Mouse (Mus musculus) lung, embryonic 14.5 days (tissue): ENCODE measurements at regions not wholly inside any gene's neighbourhood (a gene's known extent, or its start where the extent isn't known, plus 50 kb on each side); places are given as distances from the start of the nearest gene placed in this dataset.
A peak's percentile ranks its signal among the peaks of the same experiment; 100 is the strongest.

Experiments
- ATAC-seq: fragments of 200-750 bp; cut with Nextera tagmentation; 2 replicates; pipeline ENCODE4 v1.8.0; 2017; ENCODE audit warnings: mild to moderate bottlenecking, moderate TSS enrichment, moderate library complexity; ENCODE audit not compliant: insufficient read depth
- DNase-seq: peaks from one replicate; pipeline ENCODE4 v3.0.0-alpha.2; 2015
- H3K27ac ChIP-seq: fragments of 300-500 bp; sonication (generic); 2 replicates; pipeline ENCODE4 v1.5.1; 2014; ENCODE audit warnings: low read depth, mild to moderate bottlenecking, moderate library complexity
- H3K27me3 ChIP-seq: fragments of 300-500 bp; sonication (generic); 2 replicates; pipeline ENCODE4 v1.6.1; 2014; ENCODE audit warnings: low read length, control low read depth; ENCODE audit not compliant: insufficient read depth
- H3K36me3 ChIP-seq: fragments of 300-500 bp; sonication (generic); 2 replicates; pipeline ENCODE4 v1.6.1; 2014; ENCODE audit warnings: control low read depth; ENCODE audit not compliant: insufficient read depth
- H3K4me1 ChIP-seq: fragments of 300-500 bp; sonication (generic); 2 replicates; pipeline ENCODE4 v1.6.1; 2014; ENCODE audit warnings: antibody characterized with exemption, control low read depth; ENCODE audit not compliant: insufficient read depth
- H3K4me2 ChIP-seq: fragments of 300-500 bp; sonication (generic); 2 replicates; pipeline ENCODE4 v1.6.1; 2014; ENCODE audit warnings: mild to moderate bottlenecking
- H3K4me3 ChIP-seq: fragments of 300-500 bp; sonication (generic); 2 replicates; pipeline ENCODE4 v1.5.1; 2014; ENCODE audit warnings: low read depth, low read length
- H3K9ac ChIP-seq: fragments of 300-500 bp; sonication (generic); 2 replicates; pipeline ENCODE4 v1.6.1; 2014
- H3K9me3 ChIP-seq: fragments of 300-500 bp; sonication (generic); 2 replicates; pipeline ENCODE4 v1.6.1; 2016; ENCODE audit warnings: low read depth, low read length, control low read depth
- CTCF ChIP-seq: IDR thresholded peaks from 2 replicates; pipeline ENCODE4 v1.5.1; 2016; ENCODE audit warnings: antibody characterized with exemption, low read depth
- WGBS: fragments of 180-500 bp; shearing (Covaris S2); extraction: QIAGEN DNeasy Blood & Tissue Kit; methylation state at CpG from one replicate; pipeline ENCODE4 v1.1.7; 2014; 5-methylcytosine and 5-hydroxymethylcytosine counted together

GRCm38 (mm10) chr13:41694749-41695419 is 89.2 kb downstream of the Tmem170b start:
- DNase-seq, result peak; percentile 47
- H3K27ac ChIP-seq, result peak overlapping the region; percentile 52
- no peak overlapping the region for H3K4me2 ChIP-seq
- no peaks in the 10 kb centered on the region for H3K27me3 ChIP-seq
- H3K9ac ChIP-seq, result no peak overlapping the region
- no peak overlapping the region for H3K4me3 ChIP-seq
- no peak for TF ChIP-seq CTCF
- ATAC-seq, result 0 out of 2 replicates have a peak, but pooled peaks have one; percentile 35
- H3K36me3 ChIP-seq, result no peaks in the 10 kb centered on the region
- WGBS, result 47% methylated on average over 9 of the region's 9 CpGs
- no peaks in the 10 kb centered on the region for H3K9me3 ChIP-seq
- peaks cover 4% of the 10 kb centered on the region; the same call in 1 of the 2 replicates for H3K4me1 ChIP-seq

GRCm38 (mm10) chr13:41696767-41697445 is 91.2 kb downstream of the Tmem170b start:
- H3K4me2 ChIP-seq, result no peak overlapping the region
- H3K9me3 ChIP-seq, result no peaks in the 10 kb centered on the region
- no peak overlapping the region for H3K4me3 ChIP-seq
- WGBS, result 36% methylated on average over 7 of the region's 7 CpGs
- DNase-seq (peak; percentile 91), ATAC-seq (peak; percentile 53)
- no peak overlapping the region for H3K9ac ChIP-seq
- H3K4me1 ChIP-seq, result peaks cover 4% of the 10 kb centered on the region; the same call in 1 of the 2 replicates
- no peak for TF ChIP-seq CTCF
- no peaks in the 10 kb centered on the region for H3K36me3 ChIP-seq
- no peaks in the 10 kb centered on the region for H3K27me3 ChIP-seq
- peak overlapping the region; percentile 64 for H3K27ac ChIP-seq

GRCm38 (mm10) chr13:41701345-41701744 is 95.6 kb downstream of the Tmem170b start:
- no peak for TF ChIP-seq CTCF
- no peak for ATAC-seq
- Histone ChIP-seq H3K9me3 (no peaks in the 10 kb centered on the region), H3K36me3 (no peaks in the 10 kb centered on the region), H3K9ac (no peak overlapping the region), H3K4me3 (no peak overlapping the region), H3K27ac (no peak overlapping the region), H3K4me2 (no peak overlapping the region), H3K4me1 (peaks cover 8% of the 10 kb centered on the region), H3K27me3 (no peaks in the 10 kb centered on the region)
- no peak for DNase-seq
- WGBS, result 66% methylated on average over 3 of the region's 3 CpGs

GRCm38 (mm10) chr13:41701829-41702231 is 96.1 kb downstream of the Tmem170b start:
- H3K36me3 ChIP-seq, result no peaks in the 10 kb centered on the region
- no peak overlapping the region for H3K4me3 ChIP-seq
- peaks cover 5% of the 10 kb centered on the region for H3K4me1 ChIP-seq
- H3K27ac ChIP-seq, result no peak overlapping the region
- 86% methylated on average over 8 of the region's 8 CpGs for WGBS
- no peaks in the 10 kb centered on the region for H3K27me3 ChIP-seq
- no peak overlapping the region for H3K4me2 ChIP-seq
- H3K9ac ChIP-seq, result no peak overlapping the region
- DNase-seq (no peak), ATAC-seq (no peak)
- no peaks in the 10 kb centered on the region for H3K9me3 ChIP-seq
- no peak for TF ChIP-seq CTCF

- peaks cover 3% of the 10 kb centered on the region for H3K4me1 ChIP-seq
- H3K9ac ChIP-seq, result no peak overlapping the region
- H3K4me3 ChIP-seq, result no peak overlapping the region
- no peaks in the 10 kb centered on the region for H3K36me3 ChIP-seq
- peak; percentile 36; the same call in 1 of the 2 replicates for ATAC-seq
- H3K4me2 ChIP-seq, result no peak overlapping the region
- DNase-seq, result peak; percentile 19
- peak overlapping the region; percentile 60 for H3K27ac ChIP-seq
- no peak for TF ChIP-seq CTCF
- H3K9me3 ChIP-seq, result no peaks in the 10 kb centered on the region
- H3K27me3 ChIP-seq, result no peaks in the 10 kb centered on the region
- 65% methylated on average over 2 of the region's 2 CpGs for WGBS
Measured at GRCm38 (mm10) chr13:41703196-41703595, 97.5 kb downstream of the Tmem170b start.

- WGBS, result 59% methylated on average over 8 of the region's 8 CpGs
- H3K36me3 ChIP-seq, result no peaks in the 10 kb centered on the region
- no peak overlapping the region for H3K4me2 ChIP-seq
- H3K4me1 ChIP-seq, result peaks cover 3% of the 10 kb centered on the region
- peak; percentile 38; the same call in 1 of the 2 replicates for ATAC-seq
- peak overlapping the region; percentile 60 for H3K27ac ChIP-seq
- no peak for TF ChIP-seq CTCF
- H3K9ac ChIP-seq, result no peak overlapping the region
- no peaks in the 10 kb centered on the region for H3K27me3 ChIP-seq
- no peak overlapping the region for H3K4me3 ChIP-seq
- no peaks in the 10 kb centered on the region for H3K9me3 ChIP-seq
- DNase-seq, result peak; percentile 72
Measured at GRCm38 (mm10) chr13:41703618-41704017, 97.9 kb downstream of the Tmem170b start.

- Histone ChIP-seq H3K36me3 (no peaks in the 10 kb centered on the region), H3K4me2 (no peak overlapping the region), H3K27ac (no peak overlapping the region), H3K27me3 (no peaks in the 10 kb centered on the region), H3K9me3 (no peaks in the 10 kb centered on the region), H3K4me1 (peaks cover 3% of the 10 kb centered on the region), H3K4me3 (no peak overlapping the region), H3K9ac (no peak overlapping the region)
- WGBS, result 90% methylated on average over 2 of the region's 2 CpGs
- no peak for TF ChIP-seq CTCF
- DNase-seq (no peak), ATAC-seq (no peak)
Measured at GRCm38 (mm10) chr13:41704806-41705205, 99.1 kb downstream of the Tmem170b start.
